Mouse (Mus musculus): ENCODE measurements at regions not wholly inside any gene's neighbourhood (a gene's known extent, or its start where the extent isn't known, plus 50 kb on each side); places are given as distances from the start of the nearest gene placed in this dataset.

DNA sequence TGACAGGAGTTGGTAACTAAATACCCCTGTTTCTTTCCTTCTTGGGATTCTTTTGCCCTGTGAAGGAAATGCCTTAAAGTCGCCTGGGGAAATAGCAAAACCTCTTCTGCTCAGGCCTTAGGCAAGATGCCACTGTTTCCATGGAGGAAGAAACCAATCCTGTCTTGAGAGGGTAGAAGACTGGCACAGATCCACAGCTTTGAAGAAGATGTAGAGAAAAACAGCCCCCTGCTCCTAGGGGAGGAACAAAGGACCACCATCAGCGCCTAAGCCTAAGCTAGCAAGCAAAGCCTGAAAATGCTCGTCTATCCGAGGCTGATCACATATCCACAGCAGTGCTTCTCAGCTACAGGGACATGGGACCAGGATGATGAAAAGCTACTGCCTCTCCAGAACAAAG, 268.0 kb upstream of the Tank start:
- Histone ChIP-seq H3K27me3 (ENCODE audit: insufficient read depth, low read length) (no peaks in the 10 kb centered on the region; the same call in 1 of the 2 replicates), H3K36me3 (ENCODE audit: insufficient read depth, low read length) (no peaks in the 10 kb centered on the region), H3K4me3 (replicated peaks; ENCODE audit: low read length) (no peak overlapping the region), H3K4me1 (replicated peaks; ENCODE audit: low read depth, low read length) (no peaks in the 10 kb centered on the region), H3K9me3 (ENCODE audit: low read length) (no peaks in the 10 kb centered on the region)
- TF ChIP-seq POU5F1 (IDR thresholded peaks at IDR 0.05; ENCODE audit: borderline replicate concordance, low read length) (no peak), NANOG (IDR thresholded peaks at IDR 0.05; ENCODE audit: borderline replicate concordance, low read length) (no peak), CTCF (conservative IDR thresholded peaks at IDR 0.05; ENCODE audit: low read length) (no peak)

DNA sequence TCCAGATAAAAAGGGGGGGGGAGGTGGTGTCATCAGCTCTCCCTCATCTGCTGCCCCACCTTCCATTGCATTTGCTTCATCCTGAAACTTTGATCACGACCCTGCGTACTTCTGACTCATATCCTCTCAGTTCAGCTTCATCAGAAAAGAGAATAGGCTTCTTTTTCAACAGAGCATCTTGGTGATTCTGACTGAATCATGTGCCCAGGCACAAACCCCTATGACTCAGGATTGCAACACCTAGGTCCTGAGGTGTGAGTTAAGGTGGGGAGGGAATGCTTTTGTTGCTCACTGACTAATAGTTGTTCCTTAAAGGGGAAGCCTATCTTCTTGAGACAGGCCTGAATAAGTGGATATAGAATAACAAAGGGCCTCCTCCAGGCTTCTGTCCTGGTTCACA, 269.2 kb upstream of the Tank start:
- TF ChIP-seq POU5F1 (IDR thresholded peaks at IDR 0.05; ENCODE audit: borderline replicate concordance, low read length), result no peak
- TF ChIP-seq CTCF (conservative IDR thresholded peaks at IDR 0.05; ENCODE audit: low read length), result no peak
- H3K27me3 ChIP-seq (ENCODE audit: insufficient read depth, low read length), result no peaks in the 10 kb centered on the region; the same call in 1 of the 2 replicates
- no peak overlapping the region for H3K4me3 ChIP-seq (replicated peaks; ENCODE audit: low read length)
- no peaks in the 10 kb centered on the region for H3K9me3 ChIP-seq (ENCODE audit: low read length)
- no peaks in the 10 kb centered on the region for H3K36me3 ChIP-seq (ENCODE audit: insufficient read depth, low read length)
- no peaks in the 10 kb centered on the region for H3K4me1 ChIP-seq (replicated peaks; ENCODE audit: low read depth, low read length)

DNA sequence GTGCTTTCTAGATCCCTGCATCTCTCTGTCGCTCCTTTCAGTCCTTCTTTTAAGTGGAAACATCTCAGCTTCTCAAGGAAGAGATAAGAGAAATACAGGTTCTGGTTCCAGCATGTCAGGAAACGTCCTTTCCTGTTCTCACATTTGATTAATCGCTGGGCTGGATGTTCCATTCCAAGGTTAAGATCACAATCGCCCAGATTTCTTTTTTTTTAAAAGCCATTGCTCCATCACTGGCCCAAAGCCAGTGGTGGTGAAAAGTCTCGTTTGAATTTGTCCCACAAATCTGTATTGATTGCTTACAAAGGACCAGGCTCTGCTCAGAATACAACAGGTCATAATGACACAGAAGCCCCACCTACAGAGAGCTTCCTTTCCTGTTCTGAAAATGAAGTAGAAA, 281.2 kb upstream of the Tank start:
- no peaks in the 10 kb centered on the region for H3K36me3 ChIP-seq (ENCODE audit: insufficient read depth, low read length)
- no peak overlapping the region for H3K4me3 ChIP-seq (replicated peaks; ENCODE audit: low read length)
- no peaks in the 10 kb centered on the region for H3K9me3 ChIP-seq (ENCODE audit: low read length)
- H3K4me1 ChIP-seq (replicated peaks; ENCODE audit: low read depth, low read length), result no peaks in the 10 kb centered on the region
- TF ChIP-seq NANOG (IDR thresholded peaks at IDR 0.05; ENCODE audit: borderline replicate concordance, low read length) (no peak), POU5F1 (IDR thresholded peaks at IDR 0.05; ENCODE audit: borderline replicate concordance, low read length) (no peak), CTCF (conservative IDR thresholded peaks at IDR 0.05; ENCODE audit: low read length) (no peak)
- H3K27me3 ChIP-seq (ENCODE audit: insufficient read depth, low read length), result no peaks in the 10 kb centered on the region

DNA sequence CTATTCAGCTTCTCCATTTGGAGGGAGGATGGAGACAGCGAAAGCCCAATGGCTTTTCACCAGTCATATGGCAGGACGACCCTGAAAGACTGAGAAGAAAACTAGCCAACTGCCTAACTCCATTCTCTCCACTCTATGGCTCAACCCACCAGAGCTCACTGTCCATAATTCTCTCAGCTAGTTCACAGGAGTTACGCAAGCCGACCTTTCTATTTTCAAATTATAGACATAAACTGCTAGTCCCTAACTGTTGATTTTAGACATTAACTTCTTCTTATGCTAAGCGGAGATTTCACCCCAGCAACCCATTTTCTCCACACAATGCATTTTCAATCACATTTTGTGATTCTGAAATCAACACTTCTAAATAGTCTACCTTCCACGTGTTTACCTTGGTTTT, 281.8 kb upstream of the Tank start:
- H3K4me3 ChIP-seq (replicated peaks; ENCODE audit: low read length), result no peak overlapping the region
- no peaks in the 10 kb centered on the region for H3K27me3 ChIP-seq (ENCODE audit: insufficient read depth, low read length)
- no peak for TF ChIP-seq NANOG (IDR thresholded peaks at IDR 0.05; ENCODE audit: borderline replicate concordance, low read length)
- no peak for TF ChIP-seq POU5F1 (IDR thresholded peaks at IDR 0.05; ENCODE audit: borderline replicate concordance, low read length)
- TF ChIP-seq CTCF (conservative IDR thresholded peaks at IDR 0.05; ENCODE audit: low read length), result no peak
- no peaks in the 10 kb centered on the region for H3K4me1 ChIP-seq (replicated peaks; ENCODE audit: low read depth, low read length)
- H3K9me3 ChIP-seq (ENCODE audit: low read length), result no peaks in the 10 kb centered on the region
- no peaks in the 10 kb centered on the region for H3K36me3 ChIP-seq (ENCODE audit: insufficient read depth, low read length)

DNA sequence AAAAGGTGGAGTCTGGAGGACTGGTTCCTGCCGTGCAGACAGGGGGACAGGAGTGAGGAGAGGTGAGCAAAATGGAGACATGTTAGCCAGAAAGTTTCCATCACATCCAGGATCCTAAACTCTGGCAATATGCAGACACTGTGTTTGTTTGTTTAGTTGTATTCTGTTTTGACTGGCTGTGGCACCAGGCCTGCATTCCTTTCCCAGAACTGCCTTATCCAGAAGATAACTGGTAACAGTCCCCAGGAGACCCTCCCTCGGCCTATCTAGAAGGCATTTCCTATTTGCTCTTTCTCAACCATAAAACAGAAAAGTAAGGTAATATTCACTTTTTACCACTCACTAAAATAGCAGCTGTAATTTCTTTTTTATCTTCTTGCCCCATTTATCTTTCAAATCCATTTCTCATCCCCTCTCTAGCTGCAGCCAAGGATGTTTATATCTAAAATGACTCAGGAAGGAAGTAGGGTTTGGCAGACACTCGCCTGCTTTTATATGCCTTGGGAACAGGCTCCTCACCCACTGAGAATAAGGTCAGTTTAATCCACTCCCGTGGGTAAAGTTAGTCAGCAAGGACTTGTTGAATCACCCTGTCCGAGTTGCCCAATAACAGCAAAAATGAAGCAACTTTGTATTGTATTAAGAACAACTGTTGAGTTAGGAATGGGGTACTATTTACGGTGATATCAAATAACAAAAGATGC, 283.0 kb upstream of the Tank start:
- Histone ChIP-seq H3K27me3 (ENCODE audit: insufficient read depth, low read length) (no peaks in the 10 kb centered on the region), H3K4me1 (replicated peaks; ENCODE audit: low read depth, low read length) (no peaks in the 10 kb centered on the region), H3K36me3 (ENCODE audit: insufficient read depth, low read length) (no peaks in the 10 kb centered on the region), H3K4me3 (replicated peaks; ENCODE audit: low read length) (no peak overlapping the region), H3K9me3 (ENCODE audit: low read length) (no peaks in the 10 kb centered on the region)
- TF ChIP-seq POU5F1 (IDR thresholded peaks at IDR 0.05; ENCODE audit: borderline replicate concordance, low read length) (no peak), CTCF (conservative IDR thresholded peaks at IDR 0.05; ENCODE audit: low read length) (no peak), NANOG (IDR thresholded peaks at IDR 0.05; ENCODE audit: borderline replicate concordance, low read length) (no peak)

DNA sequence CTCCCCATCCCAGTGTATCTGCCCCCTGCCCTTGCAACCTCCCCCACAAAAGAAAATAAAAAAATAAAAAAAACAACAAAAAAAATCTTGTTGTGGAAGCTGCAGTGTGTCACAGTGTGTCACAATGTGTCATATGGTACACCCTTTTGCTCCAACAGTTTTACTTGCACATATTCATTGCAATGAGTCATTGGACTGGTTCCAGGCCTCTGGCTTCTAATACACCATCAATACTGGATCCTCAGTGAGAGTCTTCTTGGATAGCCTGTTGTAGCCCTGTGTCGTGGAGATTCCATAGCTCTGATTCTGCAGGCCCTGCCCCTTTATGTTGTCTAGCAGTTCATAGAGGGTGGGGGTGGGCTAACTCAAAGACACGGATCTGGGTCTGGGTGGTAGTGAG, 290.1 kb upstream of the Tank start:
- Histone ChIP-seq H3K4me3 (replicated peaks; ENCODE audit: low read length) (no peak overlapping the region), H3K36me3 (ENCODE audit: insufficient read depth, low read length) (no peaks in the 10 kb centered on the region), H3K4me1 (replicated peaks; ENCODE audit: low read depth, low read length) (no peaks in the 10 kb centered on the region), H3K27me3 (ENCODE audit: insufficient read depth, low read length) (no peaks in the 10 kb centered on the region), H3K9me3 (ENCODE audit: low read length) (no peaks in the 10 kb centered on the region)
- TF ChIP-seq NANOG (IDR thresholded peaks at IDR 0.05; ENCODE audit: borderline replicate concordance, low read length), result no peak
- TF ChIP-seq CTCF (conservative IDR thresholded peaks at IDR 0.05; ENCODE audit: low read length), result no peak
- TF ChIP-seq POU5F1 (IDR thresholded peaks at IDR 0.05; ENCODE audit: borderline replicate concordance, low read length), result no peak

DNA sequence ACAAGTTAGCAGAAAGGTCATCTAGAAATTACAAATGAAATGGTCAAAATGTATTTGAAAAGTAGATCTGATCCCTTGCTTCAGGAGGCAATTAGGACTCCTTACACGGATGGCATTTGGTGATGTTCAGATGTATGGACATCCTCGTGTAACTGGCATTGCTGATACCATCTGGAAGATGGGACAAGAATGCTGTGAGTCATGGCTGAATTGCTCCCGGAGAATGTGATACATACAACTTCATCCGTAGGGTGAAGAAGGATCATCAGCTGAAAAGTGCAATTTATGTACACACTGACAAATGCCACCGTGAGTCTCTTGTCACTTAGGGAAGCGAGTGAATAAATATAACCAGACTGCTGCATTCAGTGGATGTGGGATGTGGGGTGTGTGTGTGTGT, 293.7 kb upstream of the Tank start:
- Histone ChIP-seq H3K4me3 (replicated peaks; ENCODE audit: low read length) (no peak overlapping the region), H3K9me3 (ENCODE audit: low read length) (no peaks in the 10 kb centered on the region), H3K27me3 (ENCODE audit: insufficient read depth, low read length) (no peaks in the 10 kb centered on the region), H3K4me1 (replicated peaks; ENCODE audit: low read depth, low read length) (no peaks in the 10 kb centered on the region), H3K36me3 (ENCODE audit: insufficient read depth, low read length) (no peaks in the 10 kb centered on the region)
- TF ChIP-seq CTCF (conservative IDR thresholded peaks at IDR 0.05; ENCODE audit: low read length) (no peak), POU5F1 (IDR thresholded peaks at IDR 0.05; ENCODE audit: borderline replicate concordance, low read length) (no peak), NANOG (IDR thresholded peaks at IDR 0.05; ENCODE audit: borderline replicate concordance, low read length) (no peak)

DNA sequence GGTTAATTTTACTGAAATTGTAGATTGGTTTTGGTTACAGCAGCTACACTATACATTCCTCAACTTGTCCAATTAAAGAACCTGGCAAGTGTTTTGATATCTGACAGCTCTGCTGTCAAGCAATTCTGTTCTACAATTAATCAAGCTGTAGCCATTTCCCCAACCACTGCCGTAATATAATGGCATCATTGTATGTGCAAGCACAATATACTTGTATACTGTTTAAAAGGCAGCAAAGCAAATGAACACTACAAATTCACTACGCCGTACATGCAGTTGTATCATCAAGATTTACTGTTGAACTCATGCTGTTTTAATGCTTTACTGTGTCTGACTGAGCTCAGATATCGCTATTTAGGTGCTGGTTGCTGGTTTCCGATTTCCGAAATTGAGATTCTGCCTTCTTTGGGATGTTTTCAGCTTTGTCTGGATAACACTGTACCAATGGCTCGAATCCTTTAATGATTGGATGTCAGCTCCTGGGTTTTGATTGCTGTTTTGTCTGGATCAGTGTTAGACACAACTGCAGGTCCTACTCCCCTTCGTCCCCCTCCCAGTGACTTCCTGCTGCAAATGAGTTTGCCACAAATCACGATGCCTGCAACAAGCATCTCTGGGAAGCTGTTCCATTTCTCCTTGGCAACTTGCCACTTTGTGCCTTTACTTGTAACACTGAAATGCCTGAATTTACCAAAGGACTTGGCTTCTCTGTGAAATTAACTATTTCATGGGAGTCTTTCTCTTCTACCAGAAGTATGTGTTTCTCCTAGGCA, 294.4 kb upstream of the Tank start:
- H3K36me3 ChIP-seq (ENCODE audit: insufficient read depth, low read length), result no peaks in the 10 kb centered on the region
- TF ChIP-seq CTCF (conservative IDR thresholded peaks at IDR 0.05; ENCODE audit: low read length) (no peak), POU5F1 (IDR thresholded peaks at IDR 0.05; ENCODE audit: borderline replicate concordance, low read length) (no peak), NANOG (IDR thresholded peaks at IDR 0.05; ENCODE audit: borderline replicate concordance, low read length) (no peak)
- H3K27me3 ChIP-seq (ENCODE audit: insufficient read depth, low read length), result no peaks in the 10 kb centered on the region
- no peak overlapping the region for H3K4me3 ChIP-seq (replicated peaks; ENCODE audit: low read length)
- no peaks in the 10 kb centered on the region for H3K4me1 ChIP-seq (replicated peaks; ENCODE audit: low read depth, low read length)
- no peaks in the 10 kb centered on the region for H3K9me3 ChIP-seq (ENCODE audit: low read length)
